Mouse (Mus musculus): Measurements from ENCODE around the gene Mtx1. TPM values are rescaled to one million over a fixed set of nuclear protein-coding genes. Genes with fewer than 3 reads are reported as not detected.

Mtx1 gene
- 71.7 and 83.2 TPM in 2 replicates for polyA plus RNA-seq (2012; rRNA removed)
- polyA plus RNA-seq (2014; fragmentation: Nextera tagmentation; extraction: Ambion mirVana), result 101 TPM in 2 replicates

DNA sequence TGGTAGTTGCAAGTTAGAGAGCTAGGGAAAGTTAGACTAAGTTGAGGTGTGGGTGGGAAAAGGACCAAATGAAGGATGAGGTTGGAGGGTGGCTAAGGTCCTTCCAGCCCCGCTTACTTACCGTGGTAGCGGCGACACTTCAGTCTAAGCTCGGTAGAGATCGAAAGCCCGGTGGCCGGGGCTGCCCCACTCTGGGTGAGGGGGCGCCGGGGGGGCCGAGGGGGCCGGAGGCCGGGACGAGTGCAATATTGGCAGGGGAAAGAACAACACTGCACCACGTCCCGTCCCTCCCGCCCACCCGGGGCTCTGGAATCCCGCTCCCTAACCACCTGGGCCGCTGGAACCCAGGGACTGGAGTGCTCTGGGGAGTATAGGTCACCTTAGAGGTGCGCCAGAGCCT lies at the start of gene Mtx1:
TSS of gene Mtx1 (minus strand) at position 189 of the 400 bp plus-strand sequence.
- DNase-seq (ENCODE audit: low read depth in 3 of 3, low spot score in 3 of 3) (no peak), ATAC-seq (ENCODE audit: insufficient read depth) (peak; percentile 4; the same call in 1 of the 2 replicates)
- Histone ChIP-seq H3K27ac (no peak within 1 kb of the TSS), H3K36me3 (replicated peaks; ENCODE audit: control insufficient read depth, insufficient read depth, low read depth) (no peaks in the 10 kb centered on the region), H3K27me3 (ENCODE audit: control insufficient read depth, insufficient read depth, low read length) (peaks cover 38% of the 10 kb centered on the region), H3K4me2 (ENCODE audit: low read depth) (peak within 1 kb of the TSS; percentile 62), H3K9me3 (ENCODE audit: control insufficient read depth, low read length) (no peaks in the 10 kb centered on the region), H3K9ac (replicated peaks) (no peak within 1 kb of the TSS), H3K4me1 (replicated peaks; ENCODE audit: control insufficient read depth in 2 of 2, insufficient read depth in 2 of 2, low read length in 1 of 2) (peaks cover 0 to 5% of the 10 kb centered on the region in 2 experiments; a peak in 1 of 4 replicates), H3K4me3 (ENCODE audit: insufficient read depth in 1 of 2, low read depth in 2 of 2, low read length in 2 of 2) (peak within 1 kb of the TSS in 1 of 2 experiments; percentile 43; a peak in 3 of 4 replicates)
- 15% methylated on average over 20 of the region's 21 CpGs for WGBS (ENCODE audit: insufficient replicate concordance)
- no peak for TF ChIP-seq CTCF (IDR thresholded peaks at IDR 0.05; ENCODE audit: low read depth)
- no peak for TF ChIP-seq EP300 (IDR thresholded peaks at IDR 0.05; ENCODE audit: low read depth)

DNA sequence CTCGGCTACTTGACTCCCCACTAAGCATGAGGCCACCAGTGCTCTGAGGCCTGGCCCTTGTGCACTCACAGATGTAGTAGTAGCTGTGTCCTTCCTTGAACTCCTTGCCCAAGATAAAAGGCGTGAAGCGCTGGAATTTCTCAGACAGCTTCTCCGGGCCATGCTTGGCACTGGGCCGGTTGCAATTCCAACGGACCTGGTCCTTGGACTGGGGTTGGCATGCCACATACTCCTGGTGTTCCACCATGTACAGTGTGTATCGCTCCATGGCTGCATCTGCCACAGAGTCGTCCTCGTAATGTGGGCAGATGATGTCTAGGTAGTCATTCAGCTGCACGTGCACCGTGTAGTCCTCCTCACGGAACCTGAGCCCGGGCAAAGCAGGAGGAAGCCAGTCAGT lies 49.2 kb upstream of the Mtx1 start:
- 80% methylated on average over 13 of the region's 13 CpGs for WGBS (ENCODE audit: insufficient replicate concordance)
- no peak for TF ChIP-seq CTCF (IDR thresholded peaks at IDR 0.05; ENCODE audit: low read depth)
- no peak for TF ChIP-seq EP300 (IDR thresholded peaks at IDR 0.05; ENCODE audit: low read depth)
- H3K36me3 ChIP-seq (replicated peaks; ENCODE audit: control insufficient read depth, insufficient read depth, low read depth), result no peaks in the 10 kb centered on the region
- no peaks in the 10 kb centered on the region for H3K4me1 ChIP-seq (replicated peaks; ENCODE audit: control insufficient read depth in 2 of 2, insufficient read depth in 2 of 2, low read length in 1 of 2)
- no peak for ATAC-seq (ENCODE audit: insufficient read depth)
- H3K4me2 ChIP-seq (ENCODE audit: low read depth), result no peak overlapping the region
- DNase-seq (ENCODE audit: low read depth in 3 of 3, low spot score in 3 of 3), result no peak
- no peak overlapping the region for H3K4me3 ChIP-seq (ENCODE audit: insufficient read depth in 1 of 2, low read depth in 2 of 2, low read length in 2 of 2)
- no peaks in the 10 kb centered on the region for H3K9me3 ChIP-seq (ENCODE audit: control insufficient read depth, low read length)
- peaks cover 35% of the 10 kb centered on the region for H3K27me3 ChIP-seq (ENCODE audit: control insufficient read depth, insufficient read depth, low read length)
- H3K9ac ChIP-seq (replicated peaks), result no peak overlapping the region
- H3K27ac ChIP-seq, result no peak overlapping the region

DNA sequence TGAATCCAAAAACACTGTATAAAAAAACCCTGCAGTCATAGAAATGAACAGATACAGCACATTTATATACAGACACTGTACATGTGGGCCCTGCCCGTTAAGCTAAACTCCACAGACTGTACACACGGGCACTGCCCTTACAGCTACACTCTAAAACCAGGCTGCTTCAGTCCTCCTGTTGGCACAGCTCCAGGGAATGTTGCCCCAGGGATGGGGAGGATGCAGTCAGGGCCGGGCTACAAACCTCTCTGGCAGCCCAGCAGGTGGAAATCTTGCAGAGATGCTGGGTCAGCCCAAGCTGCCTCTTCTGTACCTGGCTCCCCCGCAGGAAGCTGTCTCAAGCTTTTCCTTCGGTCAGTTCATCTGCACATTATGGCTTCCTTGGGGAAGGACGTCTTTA lies 44.9 kb upstream of the Mtx1 start:
- Histone ChIP-seq H3K27ac (no peak overlapping the region), H3K9ac (replicated peaks) (no peak overlapping the region), H3K27me3 (ENCODE audit: control insufficient read depth, insufficient read depth, low read length) (no peaks in the 10 kb centered on the region; the same call in 1 of the 2 replicates), H3K9me3 (ENCODE audit: control insufficient read depth, low read length) (no peaks in the 10 kb centered on the region), H3K4me1 (replicated peaks; ENCODE audit: control insufficient read depth in 2 of 2, insufficient read depth in 2 of 2, low read length in 1 of 2) (peaks cover 7 to 12% of the 10 kb centered on the region in 2 experiments), H3K36me3 (replicated peaks; ENCODE audit: control insufficient read depth, insufficient read depth, low read depth) (no peaks in the 10 kb centered on the region), H3K4me3 (ENCODE audit: insufficient read depth in 1 of 2, low read depth in 2 of 2, low read length in 2 of 2) (no peak overlapping the region), H3K4me2 (ENCODE audit: low read depth) (no peak overlapping the region)
- 58% methylated on average over 6 of the region's 6 CpGs for WGBS (ENCODE audit: insufficient replicate concordance)
- TF ChIP-seq EP300 (IDR thresholded peaks at IDR 0.05; ENCODE audit: low read depth), result no peak
- TF ChIP-seq CTCF (IDR thresholded peaks at IDR 0.05; ENCODE audit: low read depth), result no peak
- DNase-seq (ENCODE audit: low read depth in 3 of 3, low spot score in 3 of 3) (no peak), ATAC-seq (ENCODE audit: insufficient read depth) (no peak)

DNA sequence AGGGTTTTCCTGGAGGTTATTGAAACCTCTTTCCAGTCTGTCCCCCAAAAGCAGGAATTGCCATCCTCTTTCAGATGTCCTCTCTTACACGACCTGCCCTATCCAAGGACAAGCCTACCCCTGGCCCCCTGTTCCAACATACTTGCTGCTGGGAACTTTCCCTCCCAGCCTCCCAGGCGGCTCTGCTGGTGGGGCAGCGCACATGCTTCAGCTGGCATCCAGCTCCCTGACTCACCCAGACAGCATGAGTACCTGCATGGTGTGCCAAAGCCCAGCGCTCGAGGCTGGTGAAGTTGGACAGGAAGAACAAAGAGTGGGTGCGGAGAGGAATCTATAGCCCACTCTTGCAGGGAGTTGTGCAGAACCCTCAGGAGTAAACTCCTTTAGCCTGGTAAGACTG lies 44.0 kb upstream of the Mtx1 start:
- no peak overlapping the region; the same call in 1 of the 2 replicates for H3K9ac ChIP-seq (replicated peaks)
- H3K4me2 ChIP-seq (ENCODE audit: low read depth), result peak overlapping the region; percentile 82
- 77% methylated on average over 6 of the region's 6 CpGs for WGBS (ENCODE audit: insufficient replicate concordance)
- TF ChIP-seq EP300 (IDR thresholded peaks at IDR 0.05; ENCODE audit: low read depth) (no peak), CTCF (IDR thresholded peaks at IDR 0.05; ENCODE audit: low read depth) (no peak)
- H3K4me3 ChIP-seq (ENCODE audit: insufficient read depth in 1 of 2, low read depth in 2 of 2, low read length in 2 of 2), result no peak overlapping the region; a peak in 1 of 4 replicates
- DNase-seq (ENCODE audit: low read depth in 3 of 3, low spot score in 3 of 3) (no peak), ATAC-seq (ENCODE audit: insufficient read depth) (no peak)
- no peaks in the 10 kb centered on the region for H3K36me3 ChIP-seq (replicated peaks; ENCODE audit: control insufficient read depth, insufficient read depth, low read depth)
- H3K9me3 ChIP-seq (ENCODE audit: control insufficient read depth, low read length), result no peaks in the 10 kb centered on the region
- no peaks in the 10 kb centered on the region for H3K27me3 ChIP-seq (ENCODE audit: control insufficient read depth, insufficient read depth, low read length)
- H3K4me1 ChIP-seq (replicated peaks; ENCODE audit: control insufficient read depth in 2 of 2, insufficient read depth in 2 of 2, low read length in 1 of 2), result peaks cover 7 to 14% of the 10 kb centered on the region in 2 experiments
- H3K27ac ChIP-seq, result no peak overlapping the region

DNA sequence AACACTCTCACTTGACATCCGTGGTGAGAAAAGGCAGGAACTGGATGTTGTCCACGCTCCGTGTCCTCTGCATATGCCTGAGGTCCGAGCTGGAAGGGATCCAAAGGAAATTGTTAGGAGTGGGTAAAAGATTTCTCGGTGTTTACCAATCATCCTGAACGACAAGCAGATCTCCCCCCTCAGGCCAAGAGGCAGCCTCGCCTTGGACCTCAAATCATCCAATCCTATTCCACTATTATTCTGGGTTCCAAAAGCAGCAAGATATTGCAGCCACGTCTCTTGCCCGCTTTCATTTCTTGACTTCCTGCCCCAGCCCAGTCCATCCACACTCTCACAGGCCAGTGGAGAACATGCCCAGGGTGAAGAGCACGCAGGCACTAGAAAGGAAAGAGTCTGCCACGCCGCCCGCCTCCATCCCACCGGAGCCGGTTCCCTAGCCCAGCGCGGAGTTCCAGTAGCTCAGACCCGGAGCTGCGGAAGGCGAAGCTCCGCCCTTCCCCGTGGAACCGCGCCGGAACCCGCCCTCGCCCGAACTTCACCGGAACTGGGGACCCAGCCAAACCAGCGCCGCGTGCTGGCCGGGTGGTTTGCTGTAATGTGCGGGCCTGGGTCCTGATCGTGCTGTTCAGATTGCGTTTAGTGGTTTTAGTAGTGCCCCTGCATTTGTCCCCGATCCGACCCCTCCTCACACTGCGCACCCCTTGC lies 43.3 kb upstream of the Mtx1 start, which contains the start of gene Slc50a1:
TSS of gene Slc50a1 (minus strand) at position 520 of the 705 bp plus-strand sequence.
- H3K9ac ChIP-seq (replicated peaks), result peak within 1 kb of the TSS; percentile 74

More for the DNA sequence above, 43.3 kb upstream of the Mtx1 start, which contains the start of gene Slc50a1:
- 2% methylated on average over 37 of the region's 39 CpGs for WGBS (ENCODE audit: insufficient replicate concordance)
- ATAC-seq (ENCODE audit: insufficient read depth), result peak; percentile 54; the same call in 1 of the 2 replicates
- H3K36me3 ChIP-seq (replicated peaks; ENCODE audit: control insufficient read depth, insufficient read depth, low read depth), result no peaks in the 10 kb centered on the region
- peak within 1 kb of the TSS; percentile 82 for H3K4me2 ChIP-seq (ENCODE audit: low read depth)
- H3K4me1 ChIP-seq (replicated peaks; ENCODE audit: control insufficient read depth in 2 of 2, insufficient read depth in 2 of 2, low read length in 1 of 2), result peaks cover 7 to 14% of the 10 kb centered on the region in 2 experiments
- no peak for DNase-seq (ENCODE audit: low read depth in 3 of 3, low spot score in 3 of 3)
- H3K27ac ChIP-seq, result no peak within 1 kb of the TSS
- no peaks in the 10 kb centered on the region for H3K27me3 ChIP-seq (ENCODE audit: control insufficient read depth, insufficient read depth, low read length)
- TF ChIP-seq EP300 (IDR thresholded peaks at IDR 0.05; ENCODE audit: low read depth) (no peak), CTCF (IDR thresholded peaks at IDR 0.05; ENCODE audit: low read depth) (peak; percentile 53)
- no peaks in the 10 kb centered on the region for H3K9me3 ChIP-seq (ENCODE audit: control insufficient read depth, low read length)
- peak within 1 kb of the TSS; percentile 65 to 67 for H3K4me3 ChIP-seq (ENCODE audit: insufficient read depth in 1 of 2, low read depth in 2 of 2, low read length in 2 of 2)
